Mouse (Mus musculus) MEL (cell line): ENCODE data around the gene Ryr3. TPM values are rescaled to one million over a fixed set of nuclear protein-coding genes. Genes with fewer than 3 reads are reported as not detected.
A peak's percentile ranks its signal among the peaks of the same experiment; 100 is the strongest.

ENCODE experiments used
- DNase-seq: peaks from one replicate; pipeline ENCODE4 v3.0.0; 2011; ENCODE audit warnings: low read depth, low spot score
- H3K27ac ChIP-seq: 2 replicates; pipeline ENCODE4 v1.5.1; 2012; ENCODE audit warnings: low read depth, mild to moderate bottlenecking, control low read depth, low read length, moderate library complexity; ENCODE audit not compliant: control insufficient read depth
- H3K27me3 ChIP-seq, 2 experiments: fragments of 150-350 bp in 1 of 2; sonication (generic) in 1 of 2; 2 replicates each; pipeline ENCODE4 v1.6.1; 2012; ENCODE audit warnings: low read length in 2 of 2, mild to moderate bottlenecking in 2 of 2, improper control_type of control experiment in 1 of 2, moderate library complexity in 1 of 2; ENCODE audit not compliant: insufficient read depth in 2 of 2, control insufficient read depth in 1 of 2
- H3K36me3 ChIP-seq, 2 experiments: 2 replicates each; pipeline ENCODE4 v1.6.1; 2012 to 2014; ENCODE audit warnings: low read length in 2 of 2, improper control_type of control experiment in 1 of 2, inconsistent platforms in 1 of 2, mild to moderate bottlenecking in 1 of 2; ENCODE audit not compliant: insufficient read depth in 2 of 2, control insufficient read depth in 1 of 2
- H3K4me1 ChIP-seq, 2 experiments: fragments of 150-350 bp in 1 of 2; sonication (generic) in 1 of 2; 2 replicates each; pipeline ENCODE4 v1.6.1; 2012; ENCODE audit warnings: low read length in 2 of 2, improper control_type of control experiment in 1 of 2, mild to moderate bottlenecking in 1 of 2; ENCODE audit not compliant: insufficient read depth in 2 of 2, control insufficient read depth in 1 of 2
- H3K4me3 ChIP-seq, 2 experiments: fragments of 150-350 bp in 1 of 2; sonication (generic) in 1 of 2; 2 replicates each; pipeline ENCODE4 v1.5.1; 2012; ENCODE audit warnings: low read depth in 2 of 2, low read length in 2 of 2, mild to moderate bottlenecking in 2 of 2, moderate library complexity in 2 of 2, control low read depth in 1 of 2, improper control_type of control experiment in 1 of 2; ENCODE audit not compliant: control insufficient read depth in 1 of 2, insufficient read depth in 1 of 2
- H3K79me2 ChIP-seq: 2 replicates; pipeline ENCODE4 v1.6.1; 2012; ENCODE audit warnings: mild to moderate bottlenecking, low read length, moderate library complexity; ENCODE audit not compliant: control insufficient read depth, poor library complexity, insufficient read depth
- H3K9ac ChIP-seq: 2 replicates; pipeline ENCODE4 v1.6.1; 2012; ENCODE audit warnings: low read depth, mild to moderate bottlenecking, control low read depth, low read length, moderate library complexity; ENCODE audit not compliant: control insufficient read depth, poor library complexity, severe bottlenecking
- H3K9me3 ChIP-seq: fragments of 150-350 bp; sonication (generic); replicated peaks from 2 replicates; pipeline ENCODE4 v1.6.1; 2012; ENCODE audit warnings: mild to moderate bottlenecking, low read length, improper control_type of control experiment, moderate library complexity; ENCODE audit not compliant: insufficient read depth
- BHLHE40 ChIP-seq: IDR thresholded peaks from 2 replicates; pipeline ENCODE4 v1.6.1; 2012; ENCODE audit warnings: low read depth, mild to moderate bottlenecking, inconsistent platforms, low read length, improper control_type of control experiment, borderline replicate concordance
- CHD1 ChIP-seq: IDR thresholded peaks from 2 replicates; pipeline ENCODE4 v1.6.1; 2012; ENCODE audit warnings: low read depth, mild to moderate bottlenecking, inconsistent platforms, low read length, improper control_type of control experiment
- CTCF ChIP-seq, 3 experiments: IDR thresholded peaks in 2 of 3; conservative IDR thresholded peaks in 1 of 3; 2 replicates each; pipeline ENCODE4 v1.5.1; 2011 to 2012; ENCODE audit warnings: low read length in 3 of 3, low read depth in 2 of 3, mild to moderate bottlenecking in 2 of 3, improper control_type of control experiment in 1 of 3, inconsistent platforms in 1 of 3, mixed read lengths in 1 of 3, moderate library complexity in 1 of 3; ENCODE audit not compliant: control insufficient read depth in 1 of 3, insufficient read depth in 1 of 3, poor library complexity in 1 of 3, severe bottlenecking in 1 of 3
- ELF1 ChIP-seq: IDR thresholded peaks from 2 replicates; pipeline ENCODE4 v1.6.1; 2014; ENCODE audit warnings: low read depth, mild to moderate bottlenecking, inconsistent platforms, low read length, improper control_type of control experiment, moderate library complexity
- ETS1 ChIP-seq: IDR thresholded peaks from 2 replicates; pipeline ENCODE4 v1.6.1; 2012; ENCODE audit warnings: low read depth, mild to moderate bottlenecking, inconsistent platforms, low read length, improper control_type of control experiment, moderate library complexity
- GABPA ChIP-seq: IDR thresholded peaks from 2 replicates; pipeline ENCODE4 v1.6.1; 2012; ENCODE audit warnings: low read depth, mild to moderate bottlenecking, inconsistent platforms, low read length, improper control_type of control experiment, moderate library complexity
- HCFC1 ChIP-seq: IDR thresholded peaks from 2 replicates; pipeline ENCODE4 v1.6.1; 2012; ENCODE audit warnings: low read depth, mild to moderate bottlenecking, inconsistent platforms, low read length, improper control_type of control experiment, moderate library complexity
- KAT2A ChIP-seq: conservative IDR thresholded peaks from 2 replicates; pipeline ENCODE4 v1.6.1; 2012; ENCODE audit warnings: low read depth, low read length, improper control_type of control experiment, inconsistent platforms
- MAX ChIP-seq: IDR thresholded peaks from 2 replicates; pipeline ENCODE4 v1.6.1; 2011; ENCODE audit warnings: low read length, improper control_type of control experiment
- MYB ChIP-seq: IDR thresholded peaks from 2 replicates; pipeline ENCODE4 v1.6.1; 2011; ENCODE audit warnings: mild to moderate bottlenecking, low read depth, low read length, improper control_type of control experiment
- NELFE ChIP-seq: IDR thresholded peaks from 2 replicates; pipeline ENCODE4 v1.6.1; 2011; ENCODE audit warnings: low read depth, low read length, improper control_type of control experiment
- NRF1 ChIP-seq: IDR thresholded peaks from 2 replicates; pipeline ENCODE4 v1.6.1; 2014; ENCODE audit warnings: low read depth, mild to moderate bottlenecking, inconsistent platforms, low read length, improper control_type of control experiment, moderate library complexity; ENCODE audit not compliant: poor library complexity, insufficient read depth, severe bottlenecking
- POLR2A ChIP-seq, 2 experiments: IDR thresholded peaks; 2 replicates each; pipeline ENCODE4 v1.6.1; 2011 to 2012; ENCODE audit warnings: low read length in 2 of 2, mild to moderate bottlenecking in 2 of 2, control low read depth in 1 of 2, improper control_type of control experiment in 1 of 2, low read depth in 1 of 2, moderate library complexity in 1 of 2; ENCODE audit not compliant: control insufficient read depth in 1 of 2, insufficient read depth in 1 of 2, poor library complexity in 1 of 2
- RAD21 ChIP-seq: IDR thresholded peaks from 2 replicates; pipeline ENCODE4 v1.6.1; 2011; ENCODE audit warnings: mild to moderate bottlenecking, low read depth, low read length, improper control_type of control experiment
- SMC3 ChIP-seq: IDR thresholded peaks from 2 replicates; pipeline ENCODE4 v1.6.1; 2011; ENCODE audit warnings: low read depth, low read length, improper control_type of control experiment
- TCF12 ChIP-seq: IDR thresholded peaks from 2 replicates; pipeline ENCODE4 v1.6.1; 2014; ENCODE audit warnings: low read depth, mild to moderate bottlenecking, inconsistent platforms, low read length, improper control_type of control experiment, moderate library complexity
- UBTF ChIP-seq: IDR thresholded peaks from 2 replicates; pipeline ENCODE4 v1.6.1; 2012; ENCODE audit warnings: low read depth, mild to moderate bottlenecking, inconsistent platforms, low read length, improper control_type of control experiment, moderate library complexity, borderline replicate concordance; ENCODE audit not compliant: insufficient read depth
- USF2 ChIP-seq, 2 experiments: IDR thresholded peaks; 2 replicates each; pipeline ENCODE4 v1.6.1; 2011 to 2012; ENCODE audit warnings: improper control_type of control experiment in 2 of 2, low read length in 2 of 2, borderline replicate concordance in 1 of 2, inconsistent platforms in 1 of 2, low read depth in 1 of 2, mild to moderate bottlenecking in 1 of 2; ENCODE audit not compliant: insufficient read depth in 1 of 2
- ZC3H11A ChIP-seq: IDR thresholded peaks from 2 replicates; pipeline ENCODE4 v1.6.1; 2012; ENCODE audit warnings: low read depth, mild to moderate bottlenecking, inconsistent platforms, low read length, improper control_type of control experiment
- ZKSCAN1 ChIP-seq: IDR thresholded peaks from 2 replicates; pipeline ENCODE4 v1.6.1; 2012; ENCODE audit warnings: low read depth, mild to moderate bottlenecking, inconsistent platforms, low read length, improper control_type of control experiment, moderate library complexity
- ZMIZ1 ChIP-seq: IDR thresholded peaks from 2 replicates; pipeline ENCODE4 v1.6.1; 2012; ENCODE audit warnings: low read depth, mild to moderate bottlenecking, inconsistent platforms, low read length, improper control_type of control experiment, moderate library complexity
- ZNF384 ChIP-seq: IDR thresholded peaks from 2 replicates; pipeline ENCODE4 v1.6.1; 2012; ENCODE audit warnings: low read depth, mild to moderate bottlenecking, inconsistent platforms, low read length, improper control_type of control experiment
- polyA plus RNA-seq, 2 experiments: library from polyadenylated mRNA; stranded (reverse) in 1 of 2; unstranded in 1 of 2; fragments of >175 nt in 1 of 2; fragments of >200 nt in 1 of 2; gene quantifications; 2 replicates each; pipeline versions ENCODE4 v1.2.1 to v1.2.4; 2012; ENCODE audit warnings: low replicate concordance in 2 of 2, low read depth in 1 of 2; ENCODE audit not compliant: insufficient read length in 2 of 2, insufficient read depth in 1 of 2, missing spikeins in 1 of 2
- total RNA-seq: library from RNA; depleted of rRNA; stranded (reverse); fragments of 300-350 nt; gene quantifications from 2 replicates; pipeline ENCODE4 v1.2.3, GENCODE M21; 2012

Ryr3 gene
- total and polyA plus RNA-seq, 3 experiments: 0.04 TPM; not detected in 2

DNA sequence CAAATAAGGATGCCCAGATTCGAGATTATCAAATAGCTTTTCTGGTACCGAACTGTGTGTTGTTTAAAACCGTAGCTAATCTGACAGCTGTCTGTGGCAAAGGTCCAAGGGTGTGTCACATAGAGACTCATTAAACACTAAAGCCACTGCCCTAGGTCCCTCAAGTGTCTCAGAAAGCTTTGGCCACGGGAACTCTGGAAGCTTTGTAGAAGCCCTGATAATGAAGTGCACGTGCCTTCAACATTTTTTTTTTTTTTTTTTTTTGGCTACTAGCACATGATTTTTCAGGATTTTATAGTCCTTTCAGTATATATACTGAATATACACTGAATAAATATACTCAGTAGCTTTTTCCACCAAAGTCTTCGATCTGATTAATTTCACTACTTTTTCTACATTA lies 489.1 kb downstream of the Ryr3 start:
- no peak overlapping the region for H3K9ac ChIP-seq
- peak; percentile 29 for DNase-seq
- H3K4me3 ChIP-seq: no peak overlapping the region
- H3K9me3 ChIP-seq: no peaks in the 10 kb centered on the region
- TF ChIP-seq ZNF384: peak; percentile 67
- 0 out of 2 replicates have a peak, but pooled peaks have one; percentile 10 for TF ChIP-seq ETS1
- peak; percentile 81 for TF ChIP-seq BHLHE40
- no peak for TF ChIP-seq NRF1
- TF ChIP-seq GABPA: no peak
- no peaks in the 10 kb centered on the region for H3K79me2 ChIP-seq
- peaks cover 10 to 11% of the 10 kb centered on the region in 2 experiments for H3K27me3 ChIP-seq
- H3K4me1 ChIP-seq: peaks cover 0 to 5% of the 10 kb centered on the region in 2 experiments; a peak in 2 of 4 replicates
- H3K27ac ChIP-seq: no peak overlapping the region
- H3K36me3 ChIP-seq: peaks cover 0 to 5% of the 10 kb centered on the region in 2 experiments; a peak in 2 of 4 replicates

DNA sequence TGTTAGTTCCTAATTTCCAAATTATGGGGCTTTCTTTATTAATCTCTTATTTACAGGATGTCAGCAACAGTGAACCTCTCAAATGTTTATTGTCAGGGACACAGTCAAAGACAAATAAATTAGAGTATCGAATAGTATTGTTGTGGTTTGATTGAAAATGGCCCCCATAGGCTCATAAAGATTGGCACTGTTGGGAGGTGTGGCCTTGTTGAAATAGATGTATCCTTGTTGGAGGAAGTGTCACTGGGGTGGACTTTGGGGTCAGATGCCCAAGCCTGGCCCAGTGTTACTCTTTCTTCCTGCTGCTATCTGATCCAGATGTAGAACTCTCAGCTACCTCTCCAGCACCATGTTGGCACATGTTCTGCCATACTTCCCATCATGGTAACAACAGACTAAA lies 495.7 kb downstream of the Ryr3 start:
- Histone ChIP-seq H3K4me3 (no peak overlapping the region), H3K9me3 (no peaks in the 10 kb centered on the region), H3K4me1 (no peaks in the 10 kb centered on the region), H3K9ac (no peak overlapping the region), H3K36me3 (no peaks in the 10 kb centered on the region), H3K27me3 (peaks cover 4 to 9% of the 10 kb centered on the region in 2 experiments), H3K27ac (no peak overlapping the region), H3K79me2 (no peaks in the 10 kb centered on the region)
- DNase-seq: no peak
- TF ChIP-seq ZMIZ1: no peak
- no peak for TF ChIP-seq ZNF384
- no peak for TF ChIP-seq GABPA
- no peak for TF ChIP-seq NELFE
- no peak for TF ChIP-seq KAT2A
- no peak for TF ChIP-seq MAX
- TF ChIP-seq POLR2A (IDR thresholded peaks at IDR 0.05; ENCODE audit: control insufficient read depth in 1 of 2, insufficient read depth in 1 of 2, low read depth in 1 of 2, low read length in 2 of 2, poor library complexity in 1 of 2): no peak
- no peak for TF ChIP-seq MYB
- no peak for TF ChIP-seq TCF12
- TF ChIP-seq ETS1: no peak
- no peak for TF ChIP-seq RAD21

GRCm38 (mm10) chr2:112720715-112721114 lies 496.2 kb downstream of the Ryr3 start:
- no peaks in the 10 kb centered on the region for H3K36me3 ChIP-seq
- H3K79me2 ChIP-seq: no peaks in the 10 kb centered on the region
- H3K27ac ChIP-seq: no peak overlapping the region
- peaks cover 4 to 9% of the 10 kb centered on the region in 2 experiments for H3K27me3 ChIP-seq
- H3K4me1 ChIP-seq: no peaks in the 10 kb centered on the region
- H3K9me3 ChIP-seq: no peaks in the 10 kb centered on the region
- no peak for DNase-seq
- no peak for TF ChIP-seq HCFC1
- TF ChIP-seq ZC3H11A: no peak
- no peak for TF ChIP-seq ZKSCAN1
- no peak for TF ChIP-seq ELF1
- TF ChIP-seq BHLHE40: no peak
- TF ChIP-seq ETS1: no peak
- no peak for TF ChIP-seq SMC3
- TF ChIP-seq UBTF: no peak
- no peak for TF ChIP-seq CHD1
- TF ChIP-seq USF2 (IDR thresholded peaks at IDR 0.05; ENCODE audit: borderline replicate concordance in 1 of 2, insufficient read depth in 1 of 2, low read depth in 1 of 2, low read length in 2 of 2): no peak
- TF ChIP-seq CTCF (IDR thresholded peaks at IDR 0.05 in 2 of 3, conservative IDR thresholded peaks at IDR 0.05 in 1 of 3; ENCODE audit: control insufficient read depth in 1 of 3, insufficient read depth in 1 of 3, low read depth in 2 of 3, low read length in 3 of 3, poor library complexity in 1 of 3, severe bottlenecking in 1 of 3): no peak
- TF ChIP-seq, all 39 proteins: peak for 0
- H3K4me3 ChIP-seq: no peak overlapping the region
- no peak overlapping the region for H3K9ac ChIP-seq
